In the genomic region with DNA sequence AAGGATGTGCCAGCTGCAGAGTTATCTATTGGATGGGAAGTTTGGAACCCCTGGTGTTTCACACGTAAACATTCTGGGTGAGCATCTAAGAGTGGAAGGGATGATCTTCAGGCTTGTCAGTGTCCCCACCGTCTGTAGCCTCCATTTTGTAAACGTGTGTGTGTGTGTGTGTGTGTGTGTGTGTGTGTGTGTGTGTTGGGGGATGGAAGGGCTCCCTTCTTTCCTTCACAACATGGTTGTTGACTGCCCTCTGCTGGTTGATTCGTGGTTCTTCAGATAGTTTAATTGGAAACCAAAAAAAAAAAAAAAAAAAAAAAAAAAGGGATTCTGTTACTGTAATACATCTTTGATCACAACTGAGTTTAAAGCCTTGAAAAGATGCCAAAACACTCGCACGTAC, we compare ENCODE assay signal across 8 mouse cellular contexts. TPM values are rescaled to one million over a fixed set of nuclear protein-coding genes. Genes with fewer than 3 reads are reported as not detected.
DNase-seq lines count a peak whose midpoint lies in the region; ATAC-seq and TF ChIP-seq lines count a peak whose summit lies in the region.

No protein-coding gene starts in this region.

- DNase-seq in testis, postnatal 14 days (ENCODE audit: low spot score), result no peak
- peak; percentile 71 for DNase-seq in gastrocnemius, postnatal 14 days
- peak; percentile 79 for DNase-seq in limb, embryonic 10.5 days (ENCODE audit: low spot score)
- peak; percentile 84 for DNase-seq in skeletal muscle tissue, adult 2 months (ENCODE audit: low read depth, low spot score)

- no peak overlapping the region for H3K9ac ChIP-seq in midbrain, embryonic 12.5 days (replicated peaks)

- no peaks in the 10 kb centered on the region for H3K36me3 ChIP-seq in testis, adult 2 months (ENCODE audit: control insufficient read depth, insufficient read depth, low read length)
- H3K36me3 ChIP-seq in limb, embryonic 10.5 days, result no peaks in the 10 kb centered on the region
- H3K36me3 ChIP-seq in midbrain, embryonic 12.5 days, result no peaks in the 10 kb centered on the region

- WGBS in limb, embryonic 10.5 days, result 7% methylated on average over 6 of the region's 6 CpGs
- under 1% methylated on average over 6 of the region's 6 CpGs for WGBS in midbrain, embryonic 12.5 days

- peak overlapping the region; percentile 34 for H3K4me2 ChIP-seq in midbrain, embryonic 12.5 days (replicated peaks)

- peaks cover 7% of the 10 kb centered on the region for H3K4me1 ChIP-seq in testis, adult 2 months (ENCODE audit: control insufficient read depth, insufficient read depth, low read length)
- peaks cover 5% of the 10 kb centered on the region; the same call in 1 of the 2 replicates for H3K4me1 ChIP-seq in cortical plate, adult 2 months (ENCODE audit: control insufficient read depth, insufficient read depth, low read length)
- peaks cover 4% of the 10 kb centered on the region for H3K4me1 ChIP-seq in limb, embryonic 10.5 days
- H3K4me1 ChIP-seq in midbrain, embryonic 12.5 days, result peaks cover 2% of the 10 kb centered on the region

- no peaks in the 10 kb centered on the region for H3K27me3 ChIP-seq in testis, adult 2 months (ENCODE audit: control insufficient read depth, insufficient read depth, low read length)
- peaks cover 5% of the 10 kb centered on the region; the same call in 1 of the 2 replicates for H3K27me3 ChIP-seq in limb, embryonic 10.5 days (ENCODE audit: low read depth, poor library complexity, severe bottlenecking)
- peaks cover 7% of the 10 kb centered on the region for H3K27me3 ChIP-seq in midbrain, embryonic 12.5 days

- peak; percentile 46 for ATAC-seq in inflammation-experienced regulatory T-cells, adult 6 months
- no peak for ATAC-seq in midbrain, embryonic 12.5 days (ENCODE audit: low FRiP score, low read depth)

- H3K27ac ChIP-seq in testis, adult 2 months (ENCODE audit: control insufficient read depth, insufficient read depth, low read depth, low read length), result no peak overlapping the region
- H3K27ac ChIP-seq in cortical plate, adult 2 months (ENCODE audit: insufficient read depth, low read length), result no peak overlapping the region
- peak overlapping the region; percentile 56; the same call in 1 of the 2 replicates for H3K27ac ChIP-seq in limb, embryonic 10.5 days
- no peak overlapping the region for H3K27ac ChIP-seq in midbrain, embryonic 12.5 days (replicated peaks)

- peak overlapping the region; percentile 30 for H3K4me3 ChIP-seq in testis, adult 2 months (ENCODE audit: control insufficient read depth, low read depth, low read length)
- peak overlapping the region; percentile 11 for H3K4me3 ChIP-seq in cortical plate, adult 2 months (ENCODE audit: insufficient read depth, low read length)
- H3K4me3 ChIP-seq in limb, embryonic 10.5 days, result peak overlapping the region; percentile 21; the same call in 1 of the 2 replicates
- 0 out of 2 replicates have a peak overlapping the region, but pooled peaks have one; percentile 2 for H3K4me3 ChIP-seq in midbrain, embryonic 12.5 days

- TF ChIP-seq CTCF in testis, adult 2 months (IDR thresholded peaks at IDR 0.05; ENCODE audit: control insufficient read depth, insufficient read depth, insufficient replicate concordance, low read depth, low read length), result 0 out of 2 replicates have a peak, but pooled peaks have one; percentile 21
- peak; percentile 68 for TF ChIP-seq CTCF in cortical plate, adult 2 months (IDR thresholded peaks at IDR 0.05; ENCODE audit: extremely low read depth, insufficient read depth, low read length)

- H3K9me3 ChIP-seq in limb, embryonic 10.5 days (replicated peaks), result no peaks in the 10 kb centered on the region
- no peaks in the 10 kb centered on the region for H3K9me3 ChIP-seq in midbrain, embryonic 12.5 days

- no peak for TF ChIP-seq POLR2A in testis, adult 2 months (IDR thresholded peaks at IDR 0.05; ENCODE audit: control insufficient read depth, low read depth, low read length)
- TF ChIP-seq POLR2A in cortical plate, adult 2 months (IDR thresholded peaks at IDR 0.05; ENCODE audit: extremely low read depth, insufficient read depth, low read length), result no peak

- intact Hi-C loops in gastrocnemius, postnatal 14 days (cut with DNase I; ENCODE audit: low total_unique reads), result loop anchor here (2.0 to 5.0 kb wide), 3 partner anchors 46 to 123 kb away; a partner anchor contains a TSS

RNA-seq across cellular contexts. Expression of a gene that starts 3.8 kb away (rescaled TPM):
- 138 and 141 TPM in 2 replicates for polyA plus RNA-seq in testis, adult 2 months (2012; rRNA removed)
- polyA plus RNA-seq in cortical plate, adult 2 months (2012; rRNA removed), result 209 and 223 TPM in 2 replicates
- 10 to 100 TPM; 43.4 to 44.6 TPM for total RNA-seq in gastrocnemius, postnatal 14 days (2021)
- 10 to 100 TPM; 53.1 to 64.4 (median 57.2) TPM for polyA plus RNA-seq in inflammation-experienced regulatory T-cells, adult 6 months (2017; shearing (Covaris generic))
- polyA plus RNA-seq in limb, embryonic 10.5 days (2016; fragmentation: Nextera tagmentation; extraction: Ambion mirVana), result 64.2 and 91.3 TPM in 2 replicates
- polyA plus RNA-seq in midbrain, embryonic 12.5 days (2016; fragmentation: Nextera tagmentation; extraction: Ambion mirVana), result 188 and 202 TPM in 2 replicates

RNA-seq across cellular contexts. Expression of a gene that starts 38.7 kb away (rescaled TPM):
- 191 and 248 TPM in 2 replicates for polyA plus RNA-seq in testis, adult 2 months (2012; rRNA removed)
- 1,299 and 1,338 TPM in 2 replicates for polyA plus RNA-seq in cortical plate, adult 2 months (2012; rRNA removed)
- total RNA-seq in gastrocnemius, postnatal 14 days (2021), result 100 to 1,000 TPM; 214 to 276 TPM
- 1,000 to 10,000 TPM in 1 of 3 experiments, 100 to 1,000 TPM in 2; 949 to 1,454 (median 955) TPM for polyA plus RNA-seq in inflammation-experienced regulatory T-cells, adult 6 months (2017; shearing (Covaris generic))
- polyA plus RNA-seq in limb, embryonic 10.5 days (2016; fragmentation: Nextera tagmentation; extraction: Ambion mirVana), result 685 and 729 TPM in 2 replicates
- polyA plus RNA-seq in midbrain, embryonic 12.5 days (2016; fragmentation: Nextera tagmentation; extraction: Ambion mirVana), result 747 and 793 TPM in 2 replicates

RNA-seq across cellular contexts. Expression of a gene that starts 43.2 kb away (rescaled TPM):
- polyA plus RNA-seq in testis, adult 2 months (2012; rRNA removed), result 20.3 and 23.2 TPM in 2 replicates
- 33.7 and 36.7 TPM in 2 replicates for polyA plus RNA-seq in cortical plate, adult 2 months (2012; rRNA removed)
- total RNA-seq in gastrocnemius, postnatal 14 days (2021), result 100 to 1,000 TPM in 1 of 2 experiments, 10 to 100 TPM in 1; 54.6 to 180 TPM
- polyA plus RNA-seq in inflammation-experienced regulatory T-cells, adult 6 months (2017; shearing (Covaris generic)), result 1 to 10 TPM; 2.7 to 4.6 (median 4.5) TPM
- 1.6 and 3.3 TPM in 2 replicates for polyA plus RNA-seq in limb, embryonic 10.5 days (2016; fragmentation: Nextera tagmentation; extraction: Ambion mirVana)
- 2.7 and 3.0 TPM in 2 replicates for polyA plus RNA-seq in midbrain, embryonic 12.5 days (2016; fragmentation: Nextera tagmentation; extraction: Ambion mirVana)

RNA-seq across cellular contexts. Expression of a gene that starts 43.8 kb away (rescaled TPM):
- polyA plus RNA-seq in testis, adult 2 months (2012; rRNA removed), result 82.6 and 84.1 TPM in 2 replicates
- 78.2 and 78.5 TPM in 2 replicates for polyA plus RNA-seq in cortical plate, adult 2 months (2012; rRNA removed)
- total RNA-seq in gastrocnemius, postnatal 14 days (2021), result 10 to 100 TPM; 12.9 to 13.0 TPM
- 10 to 100 TPM; 25.2 to 42.2 (median 37.9) TPM for polyA plus RNA-seq in inflammation-experienced regulatory T-cells, adult 6 months (2017; shearing (Covaris generic))
- polyA plus RNA-seq in limb, embryonic 10.5 days (2016; fragmentation: Nextera tagmentation; extraction: Ambion mirVana), result 41.9 and 43.6 TPM in 2 replicates
- polyA plus RNA-seq in midbrain, embryonic 12.5 days (2016; fragmentation: Nextera tagmentation; extraction: Ambion mirVana), result 57.6 and 60.7 TPM in 2 replicates

RNA-seq across cellular contexts. Expression of a gene that starts 44.0 kb away (rescaled TPM):
- 22.5 and 27.7 TPM in 2 replicates for polyA plus RNA-seq in testis, adult 2 months (2012; rRNA removed)
- polyA plus RNA-seq in cortical plate, adult 2 months (2012; rRNA removed), result 79.4 and 83.4 TPM in 2 replicates
- total RNA-seq in gastrocnemius, postnatal 14 days (2021), result 10 to 100 TPM; 48.2 to 51.8 TPM
- polyA plus RNA-seq in inflammation-experienced regulatory T-cells, adult 6 months (2017; shearing (Covaris generic)), result 10 to 100 TPM; 68.8 to 87.0 (median 73.8) TPM
- polyA plus RNA-seq in limb, embryonic 10.5 days (2016; fragmentation: Nextera tagmentation; extraction: Ambion mirVana), result 98.7 and 133 TPM in 2 replicates
- polyA plus RNA-seq in midbrain, embryonic 12.5 days (2016; fragmentation: Nextera tagmentation; extraction: Ambion mirVana), result 127 and 147 TPM in 2 replicates
